Mouse (Mus musculus) A20 (cell line): Measurements from ENCODE around the gene Tsga13.

Source experiments
- DNase-seq: peaks from one replicate; pipeline ENCODE4 v3.0.0-alpha.2; 2011; ENCODE audit warnings: low read depth, low spot score

The Tsga13 gene

GRCm38 (mm10) chr6:30915473-30915872, at the start of gene Tsga13:
Tsga13 (minus strand) TSS chr6:30915573.
- no peak for DNase-seq

GRCm38 (mm10) chr6:30958736-30959540, 43.6 kb upstream of the Tsga13 start, which contains the start of gene Klf14:
Klf14 (minus strand) TSS chr6:30959078.
- DNase-seq = no peak

GRCm38 (mm10) chr6:30957784-30958735, 42.7 kb upstream of the Tsga13 start:
- no peak for DNase-seq

GRCm38 (mm10) chr6:30939264-30939663, 23.9 kb upstream of the Tsga13 start:
- DNase-seq = no peak

- peak; percentile 36 for DNase-seq
Measured at GRCm38 (mm10) chr6:30922821-30923220, 7.4 kb upstream of the Tsga13 start.

GRCm38 (mm10) chr6:30921826-30922225, 6.5 kb upstream of the Tsga13 start:
- peak; percentile 40 for DNase-seq

GRCm38 (mm10) chr6:30920834-30921675, 5.7 kb upstream of the Tsga13 start:
- peak; percentile 67 for DNase-seq

GRCm38 (mm10) chr6:30907970-30908369, 7.4 kb downstream of the Tsga13 start:
- no peak for DNase-seq

- no peak for DNase-seq
Measured at GRCm38 (mm10) chr6:30904911-30905310, 10.5 kb downstream of the Tsga13 start.

- peak; percentile 45 for DNase-seq
Measured at GRCm38 (mm10) chr6:30904033-30904432, 11.3 kb downstream of the Tsga13 start.

GRCm38 (mm10) chr6:30897520-30897919, 17.9 kb downstream of the Tsga13 start:
- no peak for DNase-seq

- DNase-seq = no peak
Measured at GRCm38 (mm10) chr6:30896986-30897327, 18.4 kb downstream of the Tsga13 start.

GRCm38 (mm10) chr6:30896195-30896985, 19.0 kb downstream of the Tsga13 start, which contains the start of gene Copg2:
Copg2 (minus strand) TSS chr6:30896794.
- peak; percentile 97 for DNase-seq

GRCm38 (mm10) chr6:30895819-30896194, 19.6 kb downstream of the Tsga13 start:
- DNase-seq = no peak

GRCm38 (mm10) chr6:30893081-30893480, 22.3 kb downstream of the Tsga13 start:
- DNase-seq = no peak

- no peak for DNase-seq
Measured at GRCm38 (mm10) chr6:30891761-30892160, 23.6 kb downstream of the Tsga13 start.

- no peak for DNase-seq
Measured at GRCm38 (mm10) chr6:30884856-30885255, 30.5 kb downstream of the Tsga13 start.

GRCm38 (mm10) chr6:30883491-30883890, 31.9 kb downstream of the Tsga13 start:
- DNase-seq = no peak

- DNase-seq = no peak
Measured at GRCm38 (mm10) chr6:30876661-30877060, 38.7 kb downstream of the Tsga13 start.

GRCm38 (mm10) chr6:30866501-30866900, 48.9 kb downstream of the Tsga13 start:
- DNase-seq = no peak
